Mouse (Mus musculus) heart, postnatal 14 days (tissue): ENCODE measurements around the gene Nif3l1. TPM values are rescaled to one million over a fixed set of nuclear protein-coding genes. Genes with fewer than 3 reads are reported as not detected.

Experiments used
- DNase-seq, 2 experiments: peaks; one replicate each; pipeline ENCODE4 v3.0.0; 2021 to 2022
- intact Hi-C: fragments of 180-260 bp; cut with DNase I; formaldehyde crosslinking; loops from one replicate; pipeline ENCODE4 v1.15.1; 2025
- total RNA-seq, 2 experiments: library from RNA; stranded (reverse); gene quantifications; 2 replicates each; pipeline ENCODE4 v1.2.3; 2021

The Nif3l1 gene
- total RNA-seq, 2 experiments from 2014 or later: 12.8 to 13.3 TPM

GRCm38 (mm10) chr1:58448396-58448795, 3.4 kb downstream of the Nif3l1 start:
- intact Hi-C loops: no loop called here
- DNase-seq: no peak

DNA sequence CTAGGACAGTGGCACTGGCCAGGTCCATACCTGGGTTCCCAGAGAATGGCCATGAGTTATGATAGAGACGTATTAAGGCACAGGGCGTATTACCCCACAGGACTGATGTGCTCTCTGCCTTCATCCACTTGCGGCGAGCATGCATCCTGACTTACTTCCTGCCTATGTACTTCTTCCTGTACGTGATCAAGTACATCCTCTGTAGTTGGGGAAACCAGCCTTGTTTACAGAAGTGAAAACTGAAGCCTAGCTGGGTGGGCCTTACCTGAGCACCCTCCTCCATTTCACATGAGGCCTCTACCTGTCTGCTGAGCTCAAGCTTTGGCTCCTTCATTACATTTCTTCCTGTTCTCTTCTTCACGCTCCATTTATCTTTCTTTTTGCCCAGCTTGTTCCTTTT, 9.4 kb downstream of the Nif3l1 start:
- intact Hi-C loops: no loop called here
- DNase-seq: no peak

- intact Hi-C loops: no loop called here
- DNase-seq: no peak
Observed at GRCm38 (mm10) chr1:58458175-58458574, 13.2 kb downstream of the Nif3l1 start.

DNA sequence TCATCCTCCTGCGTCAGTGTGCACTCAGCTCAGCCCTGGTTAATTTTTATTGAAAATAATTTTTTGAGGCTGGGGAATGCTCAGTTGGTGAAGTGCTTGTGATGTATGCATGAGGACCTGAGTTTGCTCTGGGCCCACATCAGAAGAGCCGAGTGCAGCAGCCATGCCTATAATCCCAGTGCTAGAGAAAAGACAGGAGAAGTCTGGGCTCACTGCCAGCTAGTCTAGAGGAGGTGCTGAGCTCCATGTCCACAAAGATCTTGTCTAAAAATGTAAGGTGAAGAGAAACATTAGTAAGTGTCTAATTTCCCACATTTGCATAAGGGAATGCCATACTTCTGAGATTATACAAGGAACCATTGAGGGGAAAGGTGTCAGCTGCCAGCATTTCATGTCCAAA, 13.9 kb downstream of the Nif3l1 start:
- no peak for DNase-seq
- intact Hi-C loops: no loop called here

GRCm38 (mm10) chr1:58460566-58460965, 15.6 kb downstream of the Nif3l1 start:
- DNase-seq: no peak
- intact Hi-C loops: no loop called here

DNA sequence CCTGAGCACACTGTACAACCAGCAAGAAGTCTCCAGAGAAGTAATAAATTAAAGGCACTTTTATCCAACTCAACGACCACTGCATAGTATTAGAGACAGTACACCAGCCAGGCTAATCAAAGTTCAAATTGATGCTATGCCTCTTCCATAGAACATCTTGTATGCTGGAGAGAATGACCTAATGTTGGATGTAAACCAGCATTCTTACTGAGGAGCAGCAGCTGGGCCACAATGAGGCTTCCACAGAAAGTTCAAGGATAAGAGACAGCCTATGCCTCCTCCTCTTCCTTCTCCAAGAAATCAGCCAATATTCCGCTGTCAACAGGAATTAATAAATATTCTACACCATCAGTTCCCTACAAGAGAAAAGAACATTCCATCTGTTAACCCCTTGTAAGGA, 19.0 kb downstream of the Nif3l1 start:
- DNase-seq: peak in 1 of 2 experiments; percentile 13
- intact Hi-C loops: no loop called here

- intact Hi-C loops: no loop called here
- no peak for DNase-seq
Observed at GRCm38 (mm10) chr1:58465042-58465441, 20.1 kb downstream of the Nif3l1 start.

DNA sequence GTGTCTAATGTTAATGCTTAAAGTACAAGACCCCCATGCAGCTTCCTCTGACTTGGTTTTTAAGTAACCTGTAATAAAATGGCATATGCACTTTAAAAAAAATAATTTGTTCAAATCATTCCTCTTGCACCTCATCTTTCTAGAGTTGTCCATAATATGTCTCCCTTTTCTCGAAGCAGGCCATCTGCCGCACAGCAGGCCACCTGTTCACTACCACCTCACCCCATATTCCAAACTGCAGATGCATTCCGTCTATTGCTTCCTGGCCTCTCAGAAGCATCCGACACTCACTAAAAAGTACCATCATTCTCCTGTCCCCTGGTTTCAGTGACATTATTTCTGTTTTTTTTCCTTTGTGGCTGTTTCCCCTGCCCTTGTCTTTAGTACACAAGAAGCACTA, 20.6 kb downstream of the Nif3l1 start:
- intact Hi-C loops: no loop called here

GRCm38 (mm10) chr1:58475662-58476061, 30.7 kb downstream of the Nif3l1 start:
- intact Hi-C loops: no loop called here
- DNase-seq: no peak

More for the DNA sequence above, 20.6 kb downstream of the Nif3l1 start:
- no peak for DNase-seq

GRCm38 (mm10) chr1:58482647-58483046, 37.7 kb downstream of the Nif3l1 start:
- no peak for DNase-seq
- intact Hi-C loops: no loop called here

GRCm38 (mm10) chr1:58495603-58496002, 50.7 kb downstream of the Nif3l1 start:
- DNase-seq: no peak
- intact Hi-C loops: no loop called here

GRCm38 (mm10) chr1:58497678-58498077, 52.7 kb downstream of the Nif3l1 start:
- intact Hi-C loops: no loop called here

DNA sequence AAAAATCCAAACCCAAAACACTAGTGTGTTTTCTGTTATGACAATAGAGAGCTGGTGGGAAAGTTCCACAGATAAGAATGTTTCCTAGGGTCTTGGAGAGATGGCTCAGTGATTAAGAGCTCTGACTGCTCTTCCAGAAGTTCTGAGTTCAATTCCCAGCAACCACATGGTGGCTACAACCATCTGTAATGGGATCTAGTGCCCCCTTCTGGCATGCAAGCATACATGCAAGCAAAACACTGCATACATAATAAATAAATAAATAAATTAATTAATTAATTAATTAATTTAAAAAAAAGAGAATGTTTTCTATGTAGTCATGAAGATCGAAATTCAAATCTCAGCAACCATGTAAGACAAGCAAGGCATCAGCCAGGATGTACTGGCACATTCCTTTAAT, 53.8 kb downstream of the Nif3l1 start:
- intact Hi-C loops: no loop called here
- DNase-seq: no peak

More at GRCm38 (mm10) chr1:58497678-58498077, 52.7 kb downstream of the Nif3l1 start:
- DNase-seq: no peak

GRCm38 (mm10) chr1:58503134-58503533, 58.2 kb downstream of the Nif3l1 start:
- intact Hi-C loops: no loop called here
- no peak for DNase-seq

DNA sequence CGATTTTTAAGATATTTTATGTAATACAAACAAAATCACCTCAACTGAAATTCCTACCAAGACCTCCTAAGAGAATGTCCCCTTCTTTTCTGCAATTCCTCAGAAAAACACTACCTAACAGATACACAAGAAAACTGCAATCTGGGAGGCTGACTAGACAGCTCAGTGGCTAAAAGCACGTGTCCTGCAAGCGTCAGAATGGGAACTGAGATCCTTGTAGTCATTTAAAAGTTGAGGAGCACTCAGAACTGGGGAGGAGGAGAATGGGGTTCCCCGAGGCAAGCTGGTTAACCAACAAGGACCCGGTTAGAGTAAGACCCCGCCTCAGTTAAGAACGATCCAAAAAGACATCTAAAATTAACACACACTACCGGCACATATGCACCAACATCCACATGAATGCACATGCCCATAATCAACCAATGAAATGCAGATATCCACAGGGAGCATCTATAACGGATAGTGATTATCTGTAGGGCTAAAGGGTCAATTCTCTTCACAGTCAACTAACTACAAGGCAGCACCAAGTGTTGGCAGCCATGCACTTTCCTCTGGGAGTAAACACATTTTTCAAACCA, 58.9 kb downstream of the Nif3l1 start:
- DNase-seq: no peak
- intact Hi-C loops: no loop called here

- peak; percentile 91 to 93 for DNase-seq
- intact Hi-C loops: no loop called here
Observed at GRCm38 (mm10) chr1:58504577-58505254, 59.8 kb downstream of the Nif3l1 start, which contains the start of gene Orc2. Gene Orc2, minus strand, starts transcription at chr1:58505109.

- intact Hi-C loops: no loop called here
- DNase-seq: no peak
Observed at GRCm38 (mm10) chr1:58507249-58507648, 62.3 kb downstream of the Nif3l1 start.

Other genes starting within 250 kb of the Nif3l1 start
- gene Aox4, start 234.8 kb upstream of the Nif3l1 start, total RNA-seq: not detected
- under 1 TPM in 1 of 2 experiments, not detected in 1; 0.27 TPM for gene Aox2, start 166.8 kb upstream of the Nif3l1 start, total RNA-seq
- gene Bzw1, start 52.3 kb upstream of the Nif3l1 start, total RNA-seq: 10 to 100 TPM; 74.3 to 83.6 TPM
- 10 to 100 TPM; 80.3 to 95.1 TPM for gene Clk1, start 21.1 kb upstream of the Nif3l1 start, total RNA-seq
- gene Ppil3, start 335 bp downstream of the Nif3l1 start, total RNA-seq: 10 to 100 TPM; 16.7 to 19.6 TPM
- gene Orc2, start 60.0 kb downstream of the Nif3l1 start, total RNA-seq: 10 to 100 TPM in 1 of 2 experiments, 1 to 10 TPM in 1; 9.6 to 10.2 TPM
- 10 to 100 TPM in 1 of 2 experiments, 1 to 10 TPM in 1; 10.0 to 10.4 TPM for gene Fam126b, start 141.2 kb downstream of the Nif3l1 start, total RNA-seq
- gene Ndufb3, start 141.2 kb downstream of the Nif3l1 start, total RNA-seq: 100 to 1,000 TPM; 239 to 247 TPM